In genomic region chr14:21853456-21854109, GRCm38 (mm10) we compare ENCODE assay signal across 8 mouse cellular contexts. TPM values are rescaled to one million over a fixed set of nuclear protein-coding genes. Genes with fewer than 3 reads are reported as not detected.
A peak's percentile ranks its signal among the peaks of the same experiment; 100 is the strongest.
DNase-seq lines count a peak whose midpoint lies in the region; ATAC-seq and TF ChIP-seq lines count a peak whose summit lies in the region.

No protein-coding gene starts in this region.

- H3K36me3 ChIP-seq in forebrain, postnatal 0 days (ENCODE audit: insufficient read depth), result no peaks in the 10 kb centered on the region
- no peaks in the 10 kb centered on the region for H3K36me3 ChIP-seq in hindbrain, embryonic 13.5 days
- peaks cover 3% of the 10 kb centered on the region for H3K36me3 ChIP-seq in megakaryocyte, embryonic 14.5 days (replicated peaks; ENCODE audit: low read length)

- no peaks in the 10 kb centered on the region for H3K9me3 ChIP-seq in forebrain, postnatal 0 days (ENCODE audit: low read length)
- H3K9me3 ChIP-seq in hindbrain, embryonic 13.5 days, result no peaks in the 10 kb centered on the region
- H3K9me3 ChIP-seq in megakaryocyte, embryonic 14.5 days, result no peaks in the 10 kb centered on the region

- 3% methylated on average over 17 of the region's 17 CpGs for WGBS in cerebellum, adult 2 months
- 5% methylated on average over 17 of the region's 17 CpGs for whole genome bisulfite sequencing in forebrain, postnatal 0 days
- 8% methylated on average over 17 of the region's 17 CpGs for WGBS in hindbrain, embryonic 13.5 days

- TF ChIP-seq CTCF in cerebellum, adult 2 months (IDR thresholded peaks at IDR 0.05; ENCODE audit: borderline replicate concordance, insufficient read depth, low read depth, low read length), result peak; percentile 72
- peak; percentile 83 for TF ChIP-seq CTCF in forebrain, postnatal 0 days (IDR thresholded peaks at IDR 0.05; ENCODE audit: low read depth)

- peak; percentile 68 for ATAC-seq in forebrain, postnatal 0 days
- 0 out of 2 replicates have a peak, but pooled peaks have one; percentile 21 for ATAC-seq in hindbrain, embryonic 13.5 days (ENCODE audit: low FRiP score)

- H3K9ac ChIP-seq in forebrain, postnatal 0 days, result peak overlapping the region; percentile 23
- peak overlapping the region; percentile 20; the same call in 1 of the 2 replicates for H3K9ac ChIP-seq in hindbrain, embryonic 13.5 days

- peak overlapping the region; percentile 41 for H3K4me2 ChIP-seq in forebrain, postnatal 0 days (ENCODE audit: low read depth)
- H3K4me2 ChIP-seq in hindbrain, embryonic 13.5 days, result peak overlapping the region; percentile 48

- DNase-seq in R1 (ENCODE audit: low read depth, low spot score), result peak; percentile 94
- peak; percentile 59 to 63 for DNase-seq in cerebellum, adult 2 months
- peak; percentile 89 for DNase-seq in forebrain, postnatal 0 days
- peak; percentile 54 to 55 for DNase-seq in layer of hippocampus, postnatal 36 days
- peak; percentile 69 for DNase-seq in right cerebral cortex, adult 18-20 months
- peak; percentile 80 for DNase-seq in yolk sac, embryonic 10.5 days (ENCODE audit: low spot score)

- TF ChIP-seq POLR2A in cerebellum, adult 2 months (IDR thresholded peaks at IDR 0.05; ENCODE audit: borderline replicate concordance, insufficient read depth, low read length), result no peak

- no peaks in the 10 kb centered on the region for H3K27me3 ChIP-seq in cerebellum, adult 2 months (ENCODE audit: control insufficient read depth, insufficient read depth, low read length)
- H3K27me3 ChIP-seq in forebrain, postnatal 0 days (ENCODE audit: insufficient read depth, low read length), result no peaks in the 10 kb centered on the region
- H3K27me3 ChIP-seq in hindbrain, embryonic 13.5 days, result 0 out of 2 replicates have a peak, but pooled peaks cover 2% of the 10 kb centered on the region
- peaks cover 7% of the 10 kb centered on the region for H3K27me3 ChIP-seq in megakaryocyte, embryonic 14.5 days (replicated peaks)

- H3K27ac ChIP-seq in cerebellum, adult 2 months (ENCODE audit: insufficient read depth, low read length), result no peak overlapping the region
- peak overlapping the region; percentile 57; the same call in 1 of the 2 replicates for H3K27ac ChIP-seq in forebrain, postnatal 0 days (ENCODE audit: low read depth, low read length)
- peak overlapping the region; percentile 48; the same call in 1 of the 2 replicates for H3K27ac ChIP-seq in hindbrain, embryonic 13.5 days

- H3K4me3 ChIP-seq in cerebellum, adult 2 months (replicated peaks; ENCODE audit: insufficient read depth, low read depth, low read length), result no peak overlapping the region
- H3K4me3 ChIP-seq in forebrain, postnatal 0 days (ENCODE audit: low read depth, low read length), result peak overlapping the region; percentile 16
- H3K4me3 ChIP-seq in hindbrain, embryonic 13.5 days, result peak overlapping the region; percentile 20
- H3K4me3 ChIP-seq in megakaryocyte, embryonic 14.5 days (replicated peaks), result peak overlapping the region; percentile 89

- no peaks in the 10 kb centered on the region for H3K4me1 ChIP-seq in cerebellum, adult 2 months (ENCODE audit: control insufficient read depth, insufficient read depth, low read length)
- H3K4me1 ChIP-seq in forebrain, postnatal 0 days (ENCODE audit: insufficient read depth), result no peaks in the 10 kb centered on the region
- H3K4me1 ChIP-seq in hindbrain, embryonic 13.5 days (replicated peaks), result peaks cover 37% of the 10 kb centered on the region
- H3K4me1 ChIP-seq in megakaryocyte, embryonic 14.5 days, result peaks cover 47% of the 10 kb centered on the region

RNA-seq across cellular contexts. Expression of gene Comtd1, which starts 4.8 kb away (rescaled TPM):
- polyA plus RNA-seq in cerebellum, adult 2 months (2012; rRNA removed), result 44.7 and 45.7 TPM in 2 replicates
- 23.4 and 32.4 TPM in 2 replicates for total RNA-seq in forebrain, postnatal 0 days (2014; rRNA removed)
- 48.8 and 50.6 TPM in 2 replicates for polyA plus RNA-seq in forebrain, postnatal 0 days (2015; fragmentation: Nextera tagmentation; extraction: Ambion mirVana)
- 34.2 TPM in 2 replicates for polyA plus RNA-seq in hindbrain, embryonic 13.5 days (2015; fragmentation: Nextera tagmentation; extraction: Ambion mirVana)
- total RNA-seq in layer of hippocampus, postnatal 36 days (2021), result 10 to 100 TPM; 25.5 to 29.8 TPM
- polyA plus RNA-seq in megakaryocyte, embryonic 14.5 days (2012; ENCODE audit: insufficient read depth, low replicate concordance), result 37.7 and 44.1 TPM in 2 replicates

RNA-seq across cellular contexts. Expression of gene Vdac2, which starts 28.5 kb away (rescaled TPM):
- polyA plus RNA-seq in cerebellum, adult 2 months (2012; rRNA removed), result 247 and 258 TPM in 2 replicates
- total RNA-seq in forebrain, postnatal 0 days (2014; rRNA removed), result 201 and 204 TPM in 2 replicates
- polyA plus RNA-seq in forebrain, postnatal 0 days (2015; fragmentation: Nextera tagmentation; extraction: Ambion mirVana), result 264 and 294 TPM in 2 replicates
- 250 and 265 TPM in 2 replicates for polyA plus RNA-seq in hindbrain, embryonic 13.5 days (2015; fragmentation: Nextera tagmentation; extraction: Ambion mirVana)
- 100 to 1,000 TPM; 226 to 241 TPM for total RNA-seq in layer of hippocampus, postnatal 36 days (2021)
- 103 and 334 TPM in 2 replicates for polyA plus RNA-seq in megakaryocyte, embryonic 14.5 days (2012; ENCODE audit: insufficient read depth, low replicate concordance)
